Mouse (Mus musculus): Measurements from ENCODE around the gene Vmac.

Gene Vmac

DNA sequence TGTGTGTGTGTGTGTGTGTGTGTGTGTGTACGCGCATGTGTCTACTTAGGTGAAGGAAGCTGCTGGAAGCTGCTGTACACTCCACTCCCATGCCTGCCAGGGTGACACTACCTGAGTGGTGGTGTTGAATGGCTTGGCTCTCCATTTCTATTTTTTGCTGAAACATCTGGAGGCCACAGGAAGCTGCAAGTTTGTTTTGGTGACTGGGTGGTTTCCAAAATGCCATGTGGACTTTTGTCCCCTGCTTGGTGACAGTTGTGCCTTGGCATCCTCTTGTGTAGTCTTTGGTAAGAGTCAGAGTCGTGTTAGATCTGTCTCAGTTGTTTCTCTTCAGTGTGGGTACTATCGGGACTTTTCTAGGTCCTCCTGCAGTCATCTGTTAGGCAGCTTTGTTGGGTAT lies 31.0 kb downstream of the Vmac start:
- DNase-seq (ENCODE audit: low read depth), result no peak

DNA sequence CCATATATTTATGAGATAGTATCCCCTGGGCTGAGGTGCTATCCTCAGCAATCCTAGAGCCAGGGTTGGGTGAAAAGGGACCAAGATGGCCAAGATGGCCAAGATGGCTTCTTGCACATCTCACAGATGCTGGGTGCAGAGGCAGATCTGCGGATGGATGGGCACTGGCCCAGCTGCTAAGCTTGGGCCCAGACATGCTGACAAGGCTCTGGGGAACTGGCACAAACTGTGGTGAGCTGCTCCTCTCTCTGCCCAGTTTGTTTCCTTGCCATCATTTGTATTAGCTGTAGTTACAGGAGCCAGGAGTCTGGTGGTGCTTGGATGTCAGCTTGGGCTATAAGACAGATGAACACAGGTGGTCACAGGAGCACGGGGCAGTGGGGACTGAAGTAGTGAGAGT lies 33.2 kb downstream of the Vmac start:
- no peak for DNase-seq (ENCODE audit: low read depth)

DNA sequence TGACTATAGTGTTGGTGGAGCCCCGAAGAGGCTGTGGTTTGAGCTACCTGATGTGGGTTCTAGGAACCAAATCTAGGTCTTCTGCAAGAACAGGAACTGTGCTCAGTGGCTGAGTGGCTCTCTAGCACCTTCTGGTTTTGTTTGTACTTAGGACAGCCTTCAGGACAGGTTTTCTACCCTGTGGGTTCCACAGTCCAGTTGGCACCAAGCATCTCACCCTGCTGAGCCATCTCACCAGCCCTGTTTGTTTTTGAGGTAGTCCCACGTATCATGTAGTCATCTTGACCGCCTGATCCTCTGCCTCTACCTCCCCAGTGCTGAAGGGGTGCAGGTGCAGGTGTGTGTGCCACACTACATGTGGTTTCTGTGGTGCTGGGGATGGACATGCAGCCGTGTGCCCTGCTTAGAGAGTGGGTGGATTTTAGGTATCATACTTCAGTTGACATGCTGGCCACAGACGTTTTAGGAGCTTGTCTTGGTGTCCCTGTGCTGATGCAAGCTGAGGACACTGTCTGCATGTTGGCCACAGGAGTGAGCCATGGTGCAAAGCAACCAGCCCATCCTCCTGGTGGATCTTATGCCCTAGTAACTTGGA lies 34.2 kb downstream of the Vmac start:
- DNase-seq (ENCODE audit: low read depth), result no peak

DNA sequence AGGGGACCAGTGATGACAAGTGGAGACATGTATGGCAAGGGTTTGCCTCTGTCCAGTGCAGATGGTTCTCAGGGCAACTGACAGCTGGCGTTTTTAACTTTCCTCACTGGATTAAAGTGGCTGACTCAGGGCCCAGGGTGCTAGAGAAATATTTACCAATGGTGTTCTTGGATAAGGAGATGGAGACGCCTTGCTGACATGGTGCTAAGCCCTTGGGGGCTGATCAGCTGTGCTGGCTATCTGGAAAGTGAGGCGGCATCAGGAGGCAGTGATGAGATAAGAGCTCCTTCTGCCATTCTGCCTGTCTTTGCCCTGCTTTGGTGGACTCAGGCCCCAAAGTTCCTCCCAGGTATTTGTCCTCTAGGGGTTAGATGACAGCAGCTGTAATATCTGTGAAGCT lies 34.9 kb downstream of the Vmac start:
- DNase-seq (ENCODE audit: low read depth), result no peak

DNA sequence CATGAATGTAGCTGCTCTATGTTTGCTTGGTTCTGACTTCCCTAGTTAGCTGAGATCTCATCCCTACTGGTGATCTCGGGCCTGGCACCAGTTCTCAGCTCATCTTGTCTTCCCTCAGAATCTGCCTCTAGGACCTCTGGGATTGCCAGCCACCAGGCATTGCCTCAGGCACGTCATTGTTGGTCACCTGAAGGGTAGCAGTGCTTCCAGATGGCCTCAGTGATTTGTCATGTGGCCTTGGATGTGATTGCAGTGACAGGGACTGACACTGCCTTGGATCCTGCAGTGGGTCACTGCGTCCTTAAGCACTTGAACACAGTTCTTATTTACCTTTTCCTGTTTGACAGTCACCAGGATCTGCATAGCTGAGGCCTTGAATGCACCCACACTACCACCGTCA lies 36.0 kb downstream of the Vmac start:
- no peak for DNase-seq (ENCODE audit: low read depth)

DNA sequence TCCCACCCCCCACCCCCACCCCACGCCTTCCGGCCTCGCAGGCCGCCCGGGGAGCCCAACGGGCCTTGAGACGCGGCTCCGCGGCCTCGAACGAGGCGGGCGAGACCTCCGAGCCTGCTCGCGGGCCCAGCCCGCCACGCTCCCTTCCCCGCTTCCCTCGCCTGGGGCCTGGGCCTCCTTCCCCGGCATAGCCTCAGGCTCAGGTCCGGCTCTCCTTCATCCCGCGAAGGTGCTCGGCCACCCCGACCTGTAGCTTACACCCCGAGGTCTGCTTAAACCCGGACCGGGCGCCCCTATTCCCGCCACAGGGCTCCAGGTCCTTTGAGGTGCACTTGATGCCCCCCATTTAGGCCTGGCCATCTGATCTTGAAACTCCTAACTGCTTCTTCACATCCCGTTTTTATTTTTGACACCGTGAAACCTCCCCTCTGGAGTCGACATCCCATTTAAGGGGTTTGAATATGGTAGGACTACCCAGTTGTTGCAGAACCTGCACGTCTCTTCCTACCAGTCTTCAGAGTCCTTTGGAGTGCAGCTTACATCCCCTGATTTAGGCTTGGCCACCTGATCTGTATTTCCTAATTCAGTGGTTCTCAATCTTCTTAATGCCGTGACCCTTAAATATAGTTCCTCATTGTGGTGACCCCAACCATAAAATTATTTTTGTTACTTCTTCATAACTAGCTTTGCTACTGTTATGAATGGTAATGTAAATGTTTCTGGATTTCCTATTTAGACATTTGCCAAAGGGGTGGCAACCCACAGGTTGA lies 44.0 kb downstream of the Vmac start:
- peak; percentile 37 for DNase-seq (ENCODE audit: low read depth)

DNA sequence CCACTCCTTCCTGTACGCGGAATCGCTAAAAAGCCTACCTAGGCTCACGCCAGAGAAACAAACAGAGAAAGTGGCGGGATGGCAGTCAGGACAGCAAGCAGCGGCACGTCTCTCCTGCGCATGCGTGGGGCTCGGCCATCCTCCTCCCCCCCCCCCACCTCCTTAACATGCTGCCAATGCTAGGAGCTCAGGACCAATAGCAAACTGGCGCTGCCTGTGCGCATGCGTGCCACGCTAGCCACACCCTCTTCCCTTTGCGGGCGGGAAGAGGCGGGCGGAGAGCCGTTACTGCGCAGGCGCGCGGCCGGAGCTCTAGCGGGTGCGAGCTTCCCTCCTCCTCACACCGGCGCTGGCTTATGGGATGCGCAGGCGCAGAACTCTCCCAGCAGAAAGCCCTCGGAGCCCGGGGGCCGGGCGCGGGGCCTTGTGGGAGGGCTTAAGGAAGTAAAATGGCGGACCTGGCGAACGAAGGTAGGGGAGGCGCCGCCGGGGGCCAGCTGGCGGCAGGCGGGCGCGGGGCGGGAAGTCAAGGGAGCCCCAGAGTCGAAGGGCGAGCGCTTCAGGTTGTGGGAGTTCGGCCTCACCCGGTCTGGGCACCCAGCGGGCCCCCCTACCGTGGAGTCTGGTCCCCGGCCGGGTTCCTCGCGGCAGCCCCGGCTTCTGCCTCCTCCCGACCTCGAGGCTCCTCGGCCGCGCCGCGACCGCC lies 44.7 kb downstream of the Vmac start, which contains the start of gene Ranbp3:
Gene Ranbp3, plus strand, starts transcription at position 354 of the 706 bp plus-strand sequence.
- DNase-seq (ENCODE audit: low read depth), result peak; percentile 100

DNA sequence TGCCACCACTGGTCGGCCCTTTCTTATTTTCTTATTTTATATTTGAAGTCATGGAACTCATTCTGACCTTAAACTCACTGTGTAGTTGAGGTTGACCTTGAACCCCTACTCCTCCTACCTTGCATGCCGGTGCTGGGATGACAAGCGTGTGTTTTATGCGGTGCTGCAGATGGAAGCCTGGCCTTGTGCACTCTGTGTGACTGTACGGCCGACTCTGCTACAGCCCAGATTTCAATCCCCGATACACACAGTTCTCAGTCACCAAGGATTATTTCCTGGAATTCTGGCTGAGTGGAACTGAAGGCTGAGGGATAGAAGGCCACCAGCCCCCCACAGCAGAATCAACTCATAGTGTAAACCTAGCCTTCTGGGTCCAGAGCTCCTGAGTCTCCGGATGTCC lies 48.1 kb downstream of the Vmac start:
- DNase-seq (ENCODE audit: low read depth), result no peak

DNA sequence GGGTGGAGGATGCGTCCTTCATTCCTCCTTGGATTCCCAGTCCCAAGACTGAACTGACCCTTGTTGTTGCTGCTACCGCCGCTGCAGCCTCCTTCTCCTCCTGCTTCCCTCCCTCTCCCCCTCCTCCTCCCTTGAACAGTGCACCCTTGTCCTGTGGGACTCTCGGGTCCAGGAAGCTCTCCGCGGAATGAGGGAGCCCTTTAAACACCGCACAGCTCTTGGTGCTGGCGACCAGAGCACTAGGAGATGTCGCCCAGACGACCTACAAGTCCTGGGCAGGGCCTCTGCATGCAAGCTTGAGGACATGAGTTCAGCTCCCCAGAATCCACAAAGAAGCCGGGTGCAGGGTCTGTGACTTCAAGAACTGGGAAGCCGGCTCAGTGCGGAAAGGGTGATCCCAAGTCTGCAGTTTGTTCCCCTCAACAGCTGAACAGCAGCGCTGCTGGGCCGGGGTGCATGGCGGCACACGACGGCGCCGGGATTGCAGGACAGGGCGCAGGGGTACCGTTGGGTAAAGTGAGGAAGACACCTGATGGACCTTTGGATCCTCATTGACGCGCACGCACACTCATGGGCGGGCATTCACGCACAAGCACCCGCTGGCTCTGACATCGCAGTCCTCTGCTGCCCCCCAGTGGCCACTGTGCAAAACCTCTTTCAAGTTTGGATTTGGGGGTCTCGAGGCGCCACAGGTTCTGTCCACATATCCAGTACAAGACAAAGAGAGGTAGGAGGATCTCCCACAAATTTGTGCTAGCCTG lies 49.3 kb downstream of the Vmac start:
- peak; percentile 90 for DNase-seq (ENCODE audit: low read depth)

DNA sequence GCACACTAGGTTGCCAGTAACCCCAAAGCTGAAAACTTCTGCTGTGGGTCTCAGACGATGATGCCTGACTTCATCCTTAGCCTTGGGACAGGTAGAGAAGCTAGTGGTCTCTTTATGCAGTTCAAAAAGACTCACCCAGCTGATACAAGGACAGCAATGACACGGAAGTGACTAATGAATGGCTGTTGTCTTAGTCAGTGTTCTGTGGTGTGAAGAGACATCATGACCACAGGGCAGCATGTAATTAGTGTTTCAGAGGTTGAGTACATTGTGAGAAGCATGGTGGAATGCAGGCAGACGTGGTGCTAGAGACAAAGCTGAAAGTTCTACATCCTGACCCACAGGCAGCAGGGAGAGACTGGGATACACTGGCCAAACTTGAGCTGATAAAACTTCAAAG lies 50.2 kb downstream of the Vmac start:
- no peak for DNase-seq (ENCODE audit: low read depth)

DNA sequence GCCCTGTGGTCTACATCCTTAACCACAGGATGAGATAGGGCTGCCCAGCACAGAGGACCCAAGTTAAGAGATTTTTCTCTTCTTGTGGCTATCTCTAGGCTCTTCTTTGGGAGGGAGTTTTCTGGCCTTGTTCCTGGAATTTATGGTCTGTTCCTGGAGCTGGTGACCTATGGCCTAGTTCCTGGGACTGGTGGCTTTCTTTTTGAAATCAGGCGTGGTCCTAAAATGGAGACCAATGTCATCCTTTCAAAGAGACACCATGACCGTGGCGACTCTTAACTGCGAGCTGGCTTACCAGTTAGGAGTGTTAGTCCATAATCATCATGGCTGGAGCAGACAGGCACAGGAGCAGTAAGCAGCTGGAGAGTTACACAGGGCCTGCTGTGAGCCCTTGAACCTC lies 51.4 kb downstream of the Vmac start:
- DNase-seq (ENCODE audit: low read depth), result no peak

DNA sequence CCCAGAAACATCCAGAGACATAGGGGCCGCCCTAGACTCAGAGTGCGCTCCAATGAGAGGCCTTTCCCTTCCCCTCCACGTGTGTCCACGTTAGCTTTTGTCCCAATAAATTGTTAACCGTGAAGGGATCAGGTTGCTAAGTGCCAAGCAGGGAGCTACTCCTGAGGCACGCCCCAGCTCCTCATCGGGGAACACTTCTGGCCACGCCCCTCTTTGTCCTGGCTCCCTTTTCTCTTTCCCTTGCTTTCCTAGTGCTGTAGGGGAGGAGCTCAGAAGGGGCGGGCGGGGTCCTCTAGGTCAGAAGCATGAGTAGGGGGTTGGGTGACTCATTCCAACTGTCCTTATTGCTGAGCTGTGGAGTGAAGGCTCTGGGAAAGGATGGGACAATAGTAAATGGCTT lies 53.5 kb downstream of the Vmac start:
- no peak for DNase-seq (ENCODE audit: low read depth)

All from naive thymus-derived CD4-positive, alpha-beta T cell, adult 2 months (primary cell).